Mouse (Mus musculus) adrenal gland, adult 8-10 months (tissue): Measurements from ENCODE around the gene Zfp511. TPM values are rescaled to one million over a fixed set of nuclear protein-coding genes. Genes with fewer than 3 reads are reported as not detected.
A peak's percentile ranks its signal among the peaks of the same experiment; 100 is the strongest.

ENCODE experiments used
- DNase-seq: peaks from one replicate; pipeline ENCODE4 v3.0.0; 2022
- total RNA-seq, 4 experiments: library from RNA; stranded (reverse); gene quantifications; 2 replicates each; pipeline ENCODE4 v1.2.4; 2022

The Zfp511 gene
- 10 to 100 TPM; 21.8 to 30.7 (median 26.7) TPM for total RNA-seq

GRCm38 (mm10) chr7:140036281-140037170 is at the start of gene Zfp511, which contains the start of gene Tubgcp2:
TSS of gene Zfp511 (plus strand) at chr7:140036391.
TSS of gene Tubgcp2 (minus strand) at chr7:140036669.
- DNase-seq: peak; percentile 96

DNA sequence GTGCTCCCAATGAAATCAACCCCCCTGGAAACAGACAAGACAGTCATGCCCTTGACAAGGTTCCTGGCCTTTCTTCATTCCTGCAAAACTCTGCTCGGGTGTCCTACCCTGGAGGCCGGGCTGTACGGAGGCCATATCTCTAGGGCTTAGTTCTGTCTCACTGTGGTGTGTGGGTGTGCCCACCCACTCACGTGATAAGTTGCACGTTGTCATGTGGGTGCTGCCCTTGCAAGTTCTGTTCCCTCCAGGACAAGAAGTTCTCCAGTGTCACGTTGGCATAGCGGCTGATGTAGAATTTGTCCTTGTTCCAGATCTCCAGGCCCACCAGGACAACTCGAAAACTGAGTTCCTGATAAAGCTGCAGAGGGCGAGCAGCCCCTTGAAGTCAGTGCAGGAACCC is 47.9 kb upstream of the Zfp511 start:
- DNase-seq: no peak

DNA sequence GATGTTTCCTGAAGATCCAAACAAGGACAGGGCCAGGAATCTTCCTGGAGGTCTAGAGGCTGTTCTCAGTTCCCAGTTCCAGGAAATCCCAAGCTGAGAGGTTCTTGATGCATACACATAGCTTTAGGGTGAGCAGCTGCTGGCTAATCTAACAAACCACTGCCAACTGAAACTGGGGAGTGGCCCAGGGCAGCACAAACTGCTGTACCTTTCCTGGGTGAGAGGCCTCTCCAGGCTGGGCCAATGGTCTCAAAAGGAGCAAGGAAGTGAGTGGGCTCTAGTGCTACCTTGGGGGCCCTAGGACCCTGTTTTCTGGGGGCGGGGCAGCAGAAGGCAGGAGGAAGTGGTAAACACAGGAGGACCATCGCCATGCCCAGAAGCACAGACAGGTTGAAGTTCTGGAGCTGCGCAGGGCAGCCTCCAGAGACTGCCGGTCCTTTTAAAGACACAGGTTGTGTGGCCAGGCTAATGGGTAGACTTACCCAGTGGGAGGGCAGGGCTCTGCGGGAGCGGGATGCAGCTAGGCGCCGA is 45.3 kb upstream of the Zfp511 start:
- no peak for DNase-seq

DNA sequence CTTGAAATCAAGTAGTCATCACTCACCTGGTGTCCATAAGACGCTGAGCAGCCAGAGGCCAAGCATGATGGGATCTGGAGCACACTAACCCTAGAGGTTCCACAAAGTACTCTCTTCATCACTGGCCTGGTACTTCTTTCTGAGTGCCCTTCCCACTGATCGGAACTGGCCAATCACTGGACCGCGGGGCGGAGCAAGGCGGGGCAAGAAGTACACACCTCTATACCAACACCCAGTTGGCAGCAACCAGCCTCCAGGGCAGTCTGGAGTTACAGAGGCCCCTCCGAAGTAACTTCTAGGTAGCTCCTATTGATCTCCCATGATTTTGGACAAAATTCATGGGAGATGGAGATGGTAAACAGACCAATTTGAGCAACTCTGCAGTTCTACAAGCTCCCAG is 43.8 kb upstream of the Zfp511 start, which contains the start of gene Adam8:
TSS of gene Adam8 (minus strand) at position 157 of the 400 bp plus-strand sequence.
- DNase-seq: no peak

- DNase-seq: no peak
These were observed 42.7 kb upstream of the Zfp511 start for GRCm38 (mm10) chr7:139993532-139993931.

- DNase-seq: no peak
These were observed 42.0 kb upstream of the Zfp511 start for GRCm38 (mm10) chr7:139994202-139994601.

DNA sequence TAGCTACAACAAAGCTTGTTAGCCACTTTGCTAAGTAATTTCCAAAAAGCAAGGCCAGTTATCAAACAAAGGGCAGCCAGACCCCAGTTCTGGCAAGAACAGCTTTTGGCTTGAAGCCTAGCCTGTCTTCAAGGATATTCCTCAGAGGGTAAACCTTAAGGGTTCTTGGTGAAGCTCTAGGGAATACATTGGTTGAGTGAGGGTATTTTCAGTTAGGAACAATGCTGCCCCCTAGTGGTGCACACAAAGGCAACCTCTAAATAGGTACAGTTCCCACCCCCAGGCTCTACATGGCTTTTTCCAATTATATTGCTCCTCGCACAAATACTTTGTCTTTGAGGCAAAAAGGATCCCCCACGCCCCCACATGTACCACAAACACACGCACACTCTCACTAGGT is 41.5 kb upstream of the Zfp511 start:
- peak; percentile 42 for DNase-seq

GRCm38 (mm10) chr7:139998691-139999350 is 37.4 kb upstream of the Zfp511 start:
- DNase-seq: peak; percentile 18

- DNase-seq: no peak
These were observed 35.0 kb upstream of the Zfp511 start for GRCm38 (mm10) chr7:140001086-140001740.

- no peak for DNase-seq
These were observed 31.5 kb upstream of the Zfp511 start for GRCm38 (mm10) chr7:140004666-140005065.

DNA sequence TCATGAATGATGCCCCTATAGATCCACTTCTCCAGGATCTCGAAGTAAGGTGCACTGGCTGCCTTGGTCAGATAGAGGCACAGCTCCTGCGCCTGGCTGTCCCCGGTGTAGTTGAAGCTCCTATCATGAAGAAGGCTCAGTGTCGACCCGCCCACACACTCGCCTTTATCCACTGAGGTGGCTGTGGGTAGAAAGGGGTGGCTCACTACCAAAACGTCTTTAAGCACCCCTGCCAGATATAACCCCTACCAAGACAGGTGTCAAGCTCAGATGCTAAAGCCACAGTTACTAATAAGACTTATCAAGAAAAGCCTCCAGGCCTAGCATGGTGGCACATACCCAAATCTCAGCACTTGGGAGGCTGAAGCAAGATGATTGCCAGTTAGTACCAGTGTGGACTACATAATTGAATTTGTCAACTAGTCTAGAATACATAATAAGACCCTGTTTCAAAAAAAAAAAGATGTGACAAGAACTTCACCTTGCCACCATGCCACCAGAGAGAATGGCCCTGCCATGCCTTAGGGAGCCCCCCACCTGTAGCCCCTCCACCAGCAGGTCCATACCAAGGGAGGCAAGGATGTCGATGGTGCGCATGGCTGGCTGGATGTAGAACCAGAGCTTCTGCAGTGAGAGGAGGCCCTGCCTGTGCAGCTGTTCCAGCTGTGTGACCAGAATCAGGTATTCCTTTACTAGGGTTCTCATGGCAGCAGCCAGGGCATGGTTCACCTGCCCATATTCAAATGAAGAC is 29.2 kb upstream of the Zfp511 start:
- DNase-seq: no peak

- DNase-seq: no peak
These were observed 28.4 kb upstream of the Zfp511 start for GRCm38 (mm10) chr7:140007781-140008180.

- DNase-seq: no peak
These were observed 24.9 kb upstream of the Zfp511 start for GRCm38 (mm10) chr7:140011336-140011735.

- no peak for DNase-seq
These were observed 4.4 kb upstream of the Zfp511 start for GRCm38 (mm10) chr7:140031771-140032170.

DNA sequence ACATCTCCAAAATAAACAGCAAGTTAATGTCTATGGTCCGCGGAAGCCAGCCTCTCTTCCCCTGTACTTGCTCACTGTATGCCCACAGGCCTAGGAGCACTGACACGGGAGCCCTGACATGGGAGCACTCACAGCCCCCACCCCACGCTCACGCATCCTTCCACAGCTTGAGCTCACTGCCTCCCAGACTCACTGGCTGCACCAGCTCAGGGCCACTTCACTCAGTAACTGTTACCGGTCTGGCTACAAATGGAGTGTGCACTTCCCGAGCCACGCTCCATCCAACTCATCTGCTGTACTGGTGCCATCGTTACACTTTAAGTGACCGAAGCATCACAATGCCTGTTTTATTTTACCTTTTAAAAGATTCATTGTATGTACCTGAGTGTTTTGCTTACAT is 3.8 kb upstream of the Zfp511 start:
- DNase-seq: no peak

DNA sequence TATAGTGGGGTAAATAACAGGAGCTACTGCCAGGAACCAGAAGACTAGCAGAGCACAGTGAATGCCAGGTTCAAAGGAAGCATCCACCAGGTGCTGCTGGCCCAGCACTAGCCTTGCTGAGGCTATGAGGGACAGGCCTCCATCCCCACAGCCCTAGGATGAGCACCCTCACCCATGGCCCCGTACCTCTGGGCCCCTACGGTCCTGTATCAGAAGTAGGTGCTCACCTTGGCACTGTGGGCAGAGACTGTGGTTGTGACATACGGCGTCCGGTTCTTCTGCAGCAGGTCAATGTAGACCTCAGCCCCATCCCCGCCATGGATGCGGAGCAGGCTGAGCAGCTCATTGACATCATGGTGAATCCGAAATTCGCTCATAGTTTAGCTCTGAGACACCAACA is 2.8 kb upstream of the Zfp511 start:
- DNase-seq: no peak

GRCm38 (mm10) chr7:140035456-140035855 is 735 bp upstream of the Zfp511 start:
- DNase-seq: no peak

GRCm38 (mm10) chr7:140037171-140037555 is 972 bp downstream of the Zfp511 start:
- DNase-seq: no peak

- DNase-seq: no peak
These were observed 6.5 kb downstream of the Zfp511 start for GRCm38 (mm10) chr7:140042728-140043127.

DNA sequence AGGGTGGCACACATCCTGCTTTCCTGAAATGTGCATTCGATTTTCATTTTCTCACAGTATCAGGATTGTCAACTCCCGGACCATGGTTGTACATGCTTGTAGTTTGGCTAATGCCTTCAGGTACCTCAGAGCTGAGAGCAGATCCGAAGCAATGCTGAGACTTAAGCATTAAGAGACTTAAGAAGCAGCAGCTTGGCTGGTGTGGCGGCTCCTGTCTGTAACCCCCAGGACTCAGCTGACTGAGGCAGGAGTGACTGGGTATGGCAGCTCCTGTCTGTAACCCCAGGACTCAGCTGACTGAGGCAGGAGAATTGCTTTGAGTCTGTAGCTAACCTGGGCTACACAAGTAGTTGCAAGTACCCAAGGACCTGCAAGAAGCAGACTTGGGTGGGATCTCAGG is 9.4 kb downstream of the Zfp511 start:
- DNase-seq: no peak

- DNase-seq: no peak
These were observed 11.7 kb downstream of the Zfp511 start for GRCm38 (mm10) chr7:140047811-140048311.
